Mouse (Mus musculus) stomach, embryonic 15.5 days (tissue): ENCODE data around the gene Ccdc125. TPM values are rescaled to one million over a fixed set of nuclear protein-coding genes. Genes with fewer than 3 reads are reported as not detected.

ENCODE experiments used
- ATAC-seq: fragments of 200-750 bp; cut with Nextera tagmentation; 2 replicates; pipeline ENCODE4 v1.8.0; 2017; ENCODE audit warnings: low read depth, moderate number of reproducible peaks, moderate TSS enrichment; ENCODE audit not compliant: insufficient read depth, low FRiP score
- H3K27ac ChIP-seq: fragments of 300-500 bp; sonication (generic); 2 replicates; pipeline ENCODE4 v1.5.1; 2015; ENCODE audit warnings: mild to moderate bottlenecking, inconsistent platforms
- H3K27me3 ChIP-seq: fragments of 300-500 bp; sonication (generic); replicated peaks from 2 replicates; pipeline ENCODE4 v1.6.1; 2015; ENCODE audit warnings: inconsistent platforms
- H3K36me3 ChIP-seq: fragments of 300-500 bp; sonication (generic); 2 replicates; pipeline ENCODE4 v1.6.1; 2015; ENCODE audit warnings: inconsistent platforms
- H3K4me1 ChIP-seq: fragments of 300-500 bp; sonication (generic); 2 replicates; pipeline ENCODE4 v1.6.1; 2015; ENCODE audit warnings: inconsistent platforms
- H3K4me2 ChIP-seq: fragments of 300-500 bp; sonication (generic); 2 replicates; pipeline ENCODE4 v1.6.1; 2015; ENCODE audit warnings: mild to moderate bottlenecking, inconsistent platforms
- H3K4me3 ChIP-seq: fragments of 300-500 bp; sonication (generic); replicated peaks from 2 replicates; pipeline ENCODE4 v1.5.1; 2015; ENCODE audit warnings: inconsistent platforms
- H3K9ac ChIP-seq: fragments of 300-500 bp; sonication (generic); 2 replicates; pipeline ENCODE4 v1.6.1; 2015; ENCODE audit warnings: inconsistent platforms
- H3K9me3 ChIP-seq: fragments of 300-500 bp; sonication (generic); 2 replicates; pipeline ENCODE4 v1.6.1; 2016; ENCODE audit warnings: inconsistent platforms
- WGBS: fragments of 180-500 bp; shearing (Covaris S2); methylation state at CpG from one replicate; pipeline ENCODE4 v1.1.7; 2015; 5-methylcytosine and 5-hydroxymethylcytosine counted together
- polyA plus RNA-seq: library from polyadenylated mRNA; unstranded; fragments of >200 nt; fragmentation: Nextera tagmentation; extraction: Ambion mirVana; gene quantifications from 2 replicates; pipeline ENCODE4 v1.2.1, GENCODE M21; 2015

Gene Ccdc125
- polyA plus RNA-seq, 1 experiment from 2014 or later: 8.7 TPM

DNA sequence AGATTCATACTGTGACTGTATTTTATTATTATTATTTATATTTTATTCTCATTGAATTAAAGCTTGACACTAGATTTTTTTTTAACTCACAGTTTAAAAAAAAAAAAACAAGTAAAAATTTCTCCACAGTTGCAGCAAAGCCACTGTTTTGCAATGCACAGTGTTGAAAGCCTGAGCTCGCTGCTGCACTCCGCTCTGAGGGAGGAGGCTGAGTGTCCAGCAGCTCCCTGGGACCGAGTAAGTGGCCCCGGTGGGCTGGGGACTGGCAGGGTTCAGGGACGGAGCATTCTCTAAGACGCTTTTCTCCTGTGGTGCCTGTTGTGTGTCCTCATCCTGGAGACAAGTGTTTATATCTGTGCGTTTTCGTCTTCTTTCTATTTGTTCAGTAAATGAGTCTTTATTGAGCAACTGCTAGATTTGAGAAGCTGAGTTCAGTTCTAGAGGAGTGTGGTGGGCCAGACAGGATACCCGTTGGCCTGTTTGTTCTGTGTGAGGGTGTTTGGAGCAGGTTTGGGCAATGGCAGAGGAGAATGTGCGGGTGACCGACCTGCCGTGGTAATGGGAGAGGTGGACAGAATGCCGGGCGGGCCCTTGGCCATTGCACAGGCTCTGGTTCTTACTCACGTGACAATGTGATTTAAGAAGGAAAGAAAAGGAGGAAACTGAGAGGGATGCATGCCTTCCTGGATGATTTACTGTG, 6.6 kb downstream of the Ccdc125 start:
- H3K4me2 ChIP-seq: no peak overlapping the region
- no peak overlapping the region for H3K9ac ChIP-seq
- no peaks in the 10 kb centered on the region for H3K36me3 ChIP-seq
- no peaks in the 10 kb centered on the region for H3K9me3 ChIP-seq
- 80% methylated on average over 15 of the region's 15 CpGs for WGBS
- H3K27ac ChIP-seq: no peak overlapping the region
- no peaks in the 10 kb centered on the region for H3K4me1 ChIP-seq
- H3K27me3 ChIP-seq: no peaks in the 10 kb centered on the region
- H3K4me3 ChIP-seq: no peak overlapping the region
- ATAC-seq: no peak

DNA sequence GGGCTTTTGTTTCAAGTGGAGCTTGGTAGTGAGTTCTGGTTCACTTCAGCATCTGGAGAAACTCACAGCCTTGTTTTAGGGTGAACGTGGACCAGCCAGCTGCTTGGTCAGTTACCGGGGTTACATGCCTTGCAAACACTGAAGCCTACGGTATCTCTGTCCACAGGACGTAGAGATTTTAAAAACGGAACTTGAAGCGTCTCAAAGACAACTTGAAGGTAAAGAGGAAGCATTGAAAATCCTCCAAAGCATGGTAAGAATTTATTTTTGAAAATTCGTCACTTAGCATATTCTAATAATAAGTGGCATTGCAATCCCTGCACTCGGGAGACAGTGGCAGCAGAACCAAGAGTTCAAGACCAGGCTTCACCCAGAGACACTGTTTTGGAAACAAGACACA, 12.1 kb downstream of the Ccdc125 start:
- 93% methylated on average over 8 of the region's 8 CpGs for WGBS
- Histone ChIP-seq H3K9me3 (no peaks in the 10 kb centered on the region), H3K4me3 (no peak overlapping the region), H3K36me3 (no peaks in the 10 kb centered on the region), H3K9ac (no peak overlapping the region), H3K4me1 (no peaks in the 10 kb centered on the region), H3K4me2 (no peak overlapping the region), H3K27me3 (no peaks in the 10 kb centered on the region), H3K27ac (no peak overlapping the region)
- no peak for ATAC-seq

DNA sequence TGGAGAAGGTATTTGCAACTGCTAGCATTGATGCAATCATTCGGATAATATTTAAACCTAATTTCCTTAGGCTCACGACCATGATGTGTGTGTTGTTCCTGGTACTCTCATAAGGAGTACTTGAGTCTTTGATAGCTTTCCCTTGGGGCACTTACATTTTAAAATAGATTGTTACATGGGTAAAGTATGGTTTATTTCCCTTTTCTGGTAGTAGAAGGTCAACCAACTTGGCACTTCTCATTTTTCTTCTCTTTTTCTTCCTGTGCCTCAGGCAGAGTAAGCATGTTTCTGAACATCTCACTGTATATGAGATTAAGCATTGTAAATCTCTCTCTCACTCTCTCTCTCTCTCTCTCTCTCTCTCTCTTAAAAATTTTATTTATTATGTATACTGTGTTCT, 13.3 kb downstream of the Ccdc125 start:
- Histone ChIP-seq H3K9ac (no peak overlapping the region), H3K4me3 (no peak overlapping the region), H3K36me3 (no peaks in the 10 kb centered on the region), H3K4me2 (no peak overlapping the region), H3K27me3 (no peaks in the 10 kb centered on the region), H3K9me3 (no peaks in the 10 kb centered on the region), H3K27ac (no peak overlapping the region), H3K4me1 (no peaks in the 10 kb centered on the region)
- WGBS: 73% methylated on average over 2 of the region's 2 CpGs
- ATAC-seq: no peak

DNA sequence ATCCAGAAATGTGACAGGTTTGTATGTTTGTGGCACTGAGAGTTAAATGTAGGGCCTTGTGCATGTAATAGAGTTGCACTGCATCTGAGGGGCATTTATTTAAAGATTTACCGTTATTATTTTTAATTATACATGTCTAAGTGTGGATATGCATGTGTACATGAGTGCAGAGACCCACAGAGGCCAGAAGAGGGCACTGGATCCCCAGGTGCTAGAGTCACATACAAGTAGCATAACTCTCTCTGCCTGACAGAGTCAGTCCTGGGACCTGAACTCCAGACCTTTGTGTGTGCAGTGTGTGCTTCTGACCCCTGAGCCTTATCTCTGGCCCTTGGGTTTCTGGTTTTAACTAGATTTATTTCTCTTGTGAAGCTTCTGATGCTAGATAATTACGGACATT, 14.8 kb downstream of the Ccdc125 start:
- H3K9ac ChIP-seq: no peak overlapping the region
- no peaks in the 10 kb centered on the region for H3K9me3 ChIP-seq
- ATAC-seq: no peak
- no peak overlapping the region for H3K4me3 ChIP-seq
- no peaks in the 10 kb centered on the region for H3K27me3 ChIP-seq
- H3K4me2 ChIP-seq: no peak overlapping the region
- no peak overlapping the region for H3K27ac ChIP-seq
- no peaks in the 10 kb centered on the region for H3K36me3 ChIP-seq
- H3K4me1 ChIP-seq: no peaks in the 10 kb centered on the region
- 73% methylated on average over 2 of the region's 2 CpGs for WGBS

DNA sequence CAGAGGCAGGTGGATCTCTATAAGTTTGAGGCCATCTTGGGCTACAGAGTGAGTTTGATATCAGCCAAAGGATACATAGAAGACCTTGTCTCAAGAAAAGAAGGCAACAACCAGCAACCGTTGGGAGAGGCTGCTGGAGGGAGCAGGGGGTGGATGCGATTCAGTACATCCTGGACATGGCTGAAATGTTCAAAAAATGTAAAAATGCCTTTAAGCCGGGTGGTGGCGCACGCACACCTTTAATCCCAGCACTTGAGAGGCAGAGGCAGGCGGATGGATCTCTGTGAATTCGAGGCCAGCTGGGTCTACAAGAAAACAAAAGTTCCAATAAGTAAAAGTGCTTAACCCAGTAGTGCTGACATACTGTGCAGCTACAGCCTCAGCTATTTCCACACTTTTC, 18.0 kb downstream of the Ccdc125 start:
- Histone ChIP-seq H3K9ac (no peak overlapping the region), H3K9me3 (no peaks in the 10 kb centered on the region), H3K4me1 (no peaks in the 10 kb centered on the region), H3K4me2 (no peak overlapping the region), H3K27me3 (no peaks in the 10 kb centered on the region), H3K27ac (no peak overlapping the region), H3K36me3 (no peaks in the 10 kb centered on the region), H3K4me3 (no peak overlapping the region)
- 65% methylated on average over 7 of the region's 7 CpGs for WGBS
- no peak for ATAC-seq

DNA sequence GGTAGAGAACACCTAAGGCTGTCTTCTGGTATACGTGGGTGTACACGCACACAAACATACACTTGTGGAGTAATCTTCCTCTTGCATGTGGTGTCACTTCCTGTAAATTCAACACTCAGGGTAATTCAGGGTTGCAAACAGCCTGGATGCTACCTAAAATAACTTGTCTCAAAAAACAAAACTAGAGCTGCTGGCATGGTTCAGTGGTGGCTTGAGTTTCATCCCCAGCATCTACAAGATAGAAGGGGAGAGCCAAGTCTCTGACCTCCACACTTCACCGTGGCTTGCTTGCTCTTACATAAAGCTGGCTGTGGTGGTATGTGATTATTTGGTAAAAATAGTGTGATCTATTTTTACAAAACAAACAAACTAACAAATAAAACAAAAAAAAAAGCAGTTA, 28.0 kb downstream of the Ccdc125 start:
- no peak overlapping the region for H3K4me3 ChIP-seq
- H3K4me2 ChIP-seq: no peak overlapping the region
- no peaks in the 10 kb centered on the region for H3K4me1 ChIP-seq
- peaks cover 32% of the 10 kb centered on the region; the same call in 1 of the 2 replicates for H3K36me3 ChIP-seq
- no peak overlapping the region for H3K27ac ChIP-seq
- WGBS: 90% methylated on average over 3 of the region's 3 CpGs
- no peaks in the 10 kb centered on the region for H3K9me3 ChIP-seq
- H3K9ac ChIP-seq: no peak overlapping the region
- H3K27me3 ChIP-seq: no peaks in the 10 kb centered on the region
- no peak for ATAC-seq

DNA sequence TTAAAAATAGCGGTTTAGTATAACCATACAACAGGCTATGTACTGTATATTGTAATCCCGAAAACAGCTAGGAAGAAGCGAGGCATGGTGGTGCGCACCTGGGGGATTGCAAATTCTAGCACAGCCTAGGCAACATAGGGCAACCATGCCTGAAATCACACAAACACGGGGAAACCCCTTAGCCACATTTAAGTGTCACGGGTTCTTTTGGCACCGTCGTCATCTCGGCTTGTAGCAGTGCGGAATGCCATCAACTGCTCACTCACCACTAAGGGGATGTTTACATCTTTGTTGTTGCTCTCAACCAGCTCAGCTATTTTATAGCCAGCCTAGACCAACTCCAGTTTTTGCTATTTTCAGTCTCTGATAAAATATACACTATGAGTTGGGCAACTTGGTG, 29.3 kb downstream of the Ccdc125 start:
- Histone ChIP-seq H3K27me3 (no peaks in the 10 kb centered on the region), H3K4me2 (no peak overlapping the region), H3K4me3 (no peak overlapping the region), H3K36me3 (peaks cover 41% of the 10 kb centered on the region), H3K9me3 (no peaks in the 10 kb centered on the region), H3K27ac (no peak overlapping the region), H3K4me1 (no peaks in the 10 kb centered on the region), H3K9ac (no peak overlapping the region)
- no peak for ATAC-seq
- 95% methylated on average over 10 of the region's 10 CpGs for WGBS

DNA sequence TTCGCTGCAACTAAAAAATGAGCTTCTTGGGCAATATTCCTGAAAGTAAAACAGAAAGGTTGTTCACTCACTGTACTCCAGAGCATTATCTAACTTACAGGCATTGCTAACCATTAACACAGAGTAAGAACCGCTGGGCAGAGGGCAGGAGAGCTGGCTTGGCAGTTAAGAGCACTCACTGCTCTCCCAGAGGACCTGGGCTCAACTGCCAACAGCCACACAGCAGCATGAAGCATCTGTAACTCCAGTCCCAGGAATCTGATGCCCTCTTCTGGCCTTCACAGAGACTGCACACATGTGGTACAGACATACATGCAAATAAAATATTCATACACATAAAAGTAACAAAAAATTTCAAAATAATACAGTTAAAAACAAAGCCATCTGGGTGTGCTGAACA, 34.0 kb downstream of the Ccdc125 start:
- H3K27ac ChIP-seq: no peak overlapping the region

DNA sequence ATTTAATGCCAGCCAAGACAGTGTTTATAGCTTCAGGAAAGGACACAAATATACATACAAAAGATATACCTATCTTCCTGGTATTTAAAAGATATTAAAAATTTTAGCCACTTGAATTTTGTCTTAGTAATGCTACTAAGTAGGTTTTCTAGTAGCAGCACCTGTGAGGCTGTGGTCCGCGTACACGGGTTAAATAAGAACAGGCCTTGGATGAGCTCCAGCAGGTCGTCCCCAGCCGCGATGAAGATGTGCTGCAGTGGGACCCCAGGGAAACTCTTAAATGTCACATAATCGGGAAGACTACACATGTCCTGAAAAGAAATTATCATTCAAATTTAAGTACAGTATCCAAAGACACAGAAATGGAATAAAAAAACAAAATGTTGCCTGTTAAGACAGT, 36.7 kb downstream of the Ccdc125 start:
- Histone ChIP-seq H3K9ac (no peak overlapping the region), H3K36me3 (peaks cover 60% of the 10 kb centered on the region), H3K4me1 (no peaks in the 10 kb centered on the region), H3K4me2 (no peak overlapping the region), H3K9me3 (no peaks in the 10 kb centered on the region), H3K27ac (no peak overlapping the region), H3K4me3 (no peak overlapping the region), H3K27me3 (no peaks in the 10 kb centered on the region)
- WGBS: 96% methylated on average over 7 of the region's 7 CpGs
- ATAC-seq: no peak

More for the DNA sequence above, 34.0 kb downstream of the Ccdc125 start:
- no peak for ATAC-seq
- H3K4me2 ChIP-seq: no peak overlapping the region
- no peaks in the 10 kb centered on the region for H3K9me3 ChIP-seq
- H3K36me3 ChIP-seq: peaks cover 59% of the 10 kb centered on the region
- H3K27me3 ChIP-seq: no peaks in the 10 kb centered on the region
- H3K4me3 ChIP-seq: no peak overlapping the region
- no peaks in the 10 kb centered on the region for H3K4me1 ChIP-seq
- no peak overlapping the region for H3K9ac ChIP-seq
- 97% methylated on average over 2 of the region's 2 CpGs for WGBS

DNA sequence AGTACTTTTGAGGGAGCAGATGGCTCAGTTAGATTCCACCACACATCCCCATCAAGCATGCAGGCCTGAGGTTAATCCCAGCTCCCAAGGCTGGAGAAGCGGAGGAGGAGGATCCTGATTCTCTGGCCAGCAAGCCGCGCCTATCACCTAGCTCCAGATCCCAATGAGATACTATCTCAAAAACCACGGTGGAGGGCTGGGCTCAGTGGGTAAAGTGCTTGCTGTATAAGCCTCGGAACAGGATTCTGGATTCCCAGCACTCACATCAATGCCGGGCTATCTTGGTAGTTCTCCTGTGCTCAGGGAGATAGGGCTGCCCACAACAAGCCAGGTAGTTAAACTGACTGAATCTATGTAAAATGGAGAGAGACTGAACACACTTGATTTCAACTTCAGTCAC, 46.0 kb downstream of the Ccdc125 start:
- ATAC-seq: no peak
- H3K27ac ChIP-seq: no peak overlapping the region
- no peaks in the 10 kb centered on the region for H3K9me3 ChIP-seq
- no peaks in the 10 kb centered on the region for H3K4me1 ChIP-seq
- 83% methylated on average over 6 of the region's 6 CpGs for WGBS
- peaks cover 43% of the 10 kb centered on the region for H3K36me3 ChIP-seq
- no peak overlapping the region for H3K4me2 ChIP-seq
- no peak overlapping the region for H3K9ac ChIP-seq
- no peak overlapping the region for H3K4me3 ChIP-seq
- no peaks in the 10 kb centered on the region for H3K27me3 ChIP-seq

DNA sequence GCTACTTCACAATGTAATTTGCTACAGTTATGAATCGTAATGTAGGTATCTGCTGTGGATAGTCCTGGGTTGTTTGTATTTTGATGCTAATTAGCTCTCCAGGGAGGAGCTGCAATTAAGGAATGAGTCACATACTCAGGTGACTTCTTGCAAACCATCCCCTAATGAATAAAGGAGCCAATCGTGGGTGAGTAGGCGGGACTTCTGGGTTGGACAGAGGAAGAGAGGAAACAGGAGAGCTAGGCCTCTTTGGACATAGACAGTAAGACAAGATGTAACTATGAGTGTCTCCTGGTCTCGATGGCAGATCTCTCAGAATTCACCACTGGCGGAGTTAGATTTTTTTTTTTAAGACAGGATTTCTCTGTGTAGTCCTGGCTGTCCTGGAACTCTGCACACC, 52.1 kb downstream of the Ccdc125 start:
- Histone ChIP-seq H3K9ac (no peak overlapping the region), H3K4me1 (no peaks in the 10 kb centered on the region), H3K4me2 (no peak overlapping the region), H3K27me3 (no peaks in the 10 kb centered on the region), H3K36me3 (peaks cover 28% of the 10 kb centered on the region), H3K27ac (no peak overlapping the region), H3K9me3 (no peaks in the 10 kb centered on the region), H3K4me3 (no peak overlapping the region)
- no peak for ATAC-seq
- WGBS: 86% methylated on average over 5 of the region's 5 CpGs

DNA sequence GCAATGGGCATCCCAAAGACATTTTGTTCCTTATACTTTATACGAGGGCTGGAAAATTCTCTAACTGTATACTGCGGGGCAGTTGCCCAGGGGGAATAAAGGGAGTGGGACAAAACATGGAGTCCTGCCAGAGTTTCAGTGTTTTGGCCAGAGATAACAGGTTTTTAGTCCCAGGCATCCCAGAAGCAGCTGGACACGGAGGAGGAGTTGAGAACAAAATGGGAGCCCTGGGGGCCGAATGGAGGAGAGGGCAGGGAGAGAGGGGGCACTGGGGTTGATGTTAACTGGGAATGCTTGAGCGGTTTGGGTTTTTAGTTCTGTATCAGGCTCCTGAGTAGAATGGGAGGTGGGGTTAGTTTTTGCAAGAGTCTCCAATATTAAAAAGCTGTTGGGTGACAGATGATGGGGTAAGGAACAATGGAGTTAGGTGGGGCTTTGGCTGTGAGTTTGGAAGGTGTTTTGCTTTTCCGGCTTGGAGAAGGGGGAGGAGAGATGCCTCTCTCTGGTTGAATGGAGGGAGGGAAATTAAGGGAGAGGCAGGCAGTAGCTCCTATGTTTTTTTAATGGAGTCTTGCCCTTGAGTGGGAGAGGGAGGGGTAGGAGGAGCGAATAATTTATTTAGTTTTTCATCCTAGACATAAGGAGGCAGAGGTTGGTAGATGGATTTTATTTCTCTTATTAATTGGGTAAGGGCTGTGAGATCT, 54.7 kb downstream of the Ccdc125 start:
- 77% methylated on average over 7 of the region's 7 CpGs for WGBS
- no peak for ATAC-seq
- H3K4me2 ChIP-seq: no peak overlapping the region
- H3K27ac ChIP-seq: no peak overlapping the region
- H3K4me1 ChIP-seq: peaks cover 9% of the 10 kb centered on the region
- no peaks in the 10 kb centered on the region for H3K9me3 ChIP-seq
- no peaks in the 10 kb centered on the region for H3K27me3 ChIP-seq
- no peak overlapping the region for H3K9ac ChIP-seq
- H3K36me3 ChIP-seq: peaks cover 19% of the 10 kb centered on the region
- H3K4me3 ChIP-seq: no peak overlapping the region
